Comparison of ENCODE assay signal across 11 mouse cellular contexts in genomic region chr12:116540608-116541007, GRCm38 (mm10). TPM values are rescaled to one million over a fixed set of nuclear protein-coding genes. Genes with fewer than 3 reads are reported as not detected.
DNase-seq lines count a peak whose midpoint lies in the region; ATAC-seq and TF ChIP-seq lines count a peak whose summit lies in the region.
"Had no signal": no experiment of that assay in that cellular context is flagged by ENCODE, and none has a peak within 500 bp of the region (broad histone marks: within the 10 kb centered on the region; RNA-seq: fewer than 3 reads in every experiment).

No protein-coding gene starts in this region.

- H3K4me1 ChIP-seq in midbrain, postnatal 0 days (ENCODE audit: insufficient read depth, low read length), result no peaks in the 10 kb centered on the region
- no peaks in the 10 kb centered on the region for H3K4me1 ChIP-seq in midbrain, embryonic 15.5 days

- H3K27ac ChIP-seq in midbrain, postnatal 0 days (ENCODE audit: low read depth, low read length), result no peak overlapping the region
- no peak overlapping the region for H3K27ac ChIP-seq in midbrain, embryonic 15.5 days

- H3K4me2 ChIP-seq in midbrain, postnatal 0 days (ENCODE audit: low read depth, low read length, poor library complexity, severe bottlenecking), result no peak overlapping the region
- H3K4me2 ChIP-seq in midbrain, embryonic 15.5 days, result no peak overlapping the region

- H3K27me3 ChIP-seq in midbrain, postnatal 0 days (ENCODE audit: insufficient read depth, low read length), result no peaks in the 10 kb centered on the region
- H3K27me3 ChIP-seq in midbrain, embryonic 15.5 days (replicated peaks), result no peaks in the 10 kb centered on the region

- 77% methylated on average over 1 of the region's 1 CpGs for WGBS in midbrain, postnatal 0 days
- WGBS in midbrain, embryonic 15.5 days, result 79% methylated on average over 1 of the region's 1 CpGs

- H3K4me3 ChIP-seq in midbrain, postnatal 0 days (ENCODE audit: low read depth, low read length), result no peak overlapping the region
- no peak overlapping the region for H3K4me3 ChIP-seq in midbrain, embryonic 15.5 days

- no peaks in the 10 kb centered on the region for H3K9me3 ChIP-seq in midbrain, postnatal 0 days (ENCODE audit: low read length)
- H3K9me3 ChIP-seq in midbrain, embryonic 15.5 days, result no peaks in the 10 kb centered on the region

- TF ChIP-seq CTCF in midbrain, postnatal 0 days (IDR thresholded peaks at IDR 0.05), result no peak

- ATAC-seq in cerebellum, adult (ENCODE audit: insufficient number of reproducible peaks, low FRiP score, low TSS enrichment), result peak; percentile 87
- no peak for ATAC-seq in midbrain, postnatal 0 days (ENCODE audit: low FRiP score)
- ATAC-seq in midbrain, embryonic 15.5 days (replicated peaks), result no peak

- no peak for DNase-seq in cerebellum, postnatal 4 days (ENCODE audit: low spot score in 2 of 2)
- peak; percentile 62 for DNase-seq in midbrain, postnatal 0 days (ENCODE audit: low spot score)
- peak; percentile 69 for DNase-seq in gonadal fat pad, adult 2 months (ENCODE audit: low read depth)
- peak; percentile 7 for DNase-seq in skeletal muscle tissue, adult 2 months (ENCODE audit: low read depth, low spot score)
- no peak for DNase-seq in neural tube, embryonic 10.5 days (ENCODE audit: extremely low spot score, low spot score)
- no peak for DNase-seq in gastrocnemius, adult 18-20 months (ENCODE audit: low spot score)
- DNase-seq: gastrocnemius, postnatal 14 days; thymus, postnatal 4 days had no signal

- no peak overlapping the region for H3K9ac ChIP-seq in midbrain, postnatal 0 days (replicated peaks; ENCODE audit: low read length, poor library complexity, severe bottlenecking)
- H3K9ac ChIP-seq in midbrain, embryonic 15.5 days, result no peak overlapping the region

- H3K36me3 ChIP-seq in midbrain, postnatal 0 days (ENCODE audit: insufficient read depth, low read length), result peaks cover 4% of the 10 kb centered on the region; the same call in 1 of the 2 replicates
- no peaks in the 10 kb centered on the region for H3K36me3 ChIP-seq in midbrain, embryonic 15.5 days (replicated peaks)

RNA-seq across cellular contexts. Expression of gene Ptprn2, which starts 55.1 kb away (rescaled TPM):
- 110 and 120 TPM in 2 replicates for total RNA-seq in midbrain, postnatal 0 days (2014; rRNA removed)
- polyA plus RNA-seq in midbrain, postnatal 0 days (2015; fragmentation: Nextera tagmentation; extraction: Ambion mirVana), result 17.1 and 22.2 TPM in 2 replicates
- 17.1 and 22.1 TPM in 2 replicates for polyA plus RNA-seq in midbrain, embryonic 15.5 days (2015; fragmentation: Nextera tagmentation; extraction: Ambion mirVana)
- polyA plus RNA-seq in gonadal fat pad, adult 2 months (2012; rRNA removed), result 1.7 and 2.3 TPM in 2 replicates
- total RNA-seq in gastrocnemius, adult 18-20 months (2021), result not detected
- total RNA-seq: gastrocnemius, postnatal 14 days; megakaryocyte-erythroid progenitor cell, adult 5-6 weeks had no signal

Comparison
In these comparisons a context has a peak if more than half of its experiments do, and no peak if none do; other contexts are left out.
1. DNase-seq: peak in midbrain, postnatal 0 days (single experiment), gonadal fat pad, adult 2 months (single experiment) and skeletal muscle tissue, adult 2 months (single experiment); none in cerebellum, postnatal 4 days (0 of 2), neural tube, embryonic 10.5 days (single experiment) and gastrocnemius, adult 18-20 months (single experiment).